Mouse (Mus musculus) left cerebral cortex, adult 6 months (tissue): Measurements from ENCODE around the gene Selenom. TPM values are rescaled to one million over a fixed set of nuclear protein-coding genes. Genes with fewer than 3 reads are reported as not detected.

Experiments
- long read RNA-seq, 2 experiments: library from polyadenylated mRNA; unstranded; transcript quantifications; one replicate each; pipeline ENCODE4 v2.0.0; 2019 to 2020
- polyA plus RNA-seq: library from polyadenylated mRNA; unstranded; fragments of <200 nt; fragmentation: Nextera tagmentation; gene quantifications from 2 replicates; pipeline ENCODE4 v1.2.3, GENCODE M21; 2021

Selenom gene
- 379 and 433 TPM in 2 replicates for polyA plus RNA-seq
- long read RNA-seq, experiment 1, transcript Selenom-201 (5 exons, 707 nt), result major isoform, 79 of 93 reads
- long read RNA-seq, experiment 1, partial matches to known transcripts, result 3 of 93 reads
- long read RNA-seq, experiment 1, other reads (novel, unspliced or antisense), result 7 of 93 reads
- long read RNA-seq, experiment 2, transcript Selenom-201 (5 exons, 707 nt), result major isoform, 267 of 286 reads
- long read RNA-seq, experiment 2, partial matches to known transcripts, result 8 of 286 reads
- long read RNA-seq, experiment 2, other reads (novel, unspliced or antisense), result 10 of 286 reads

GRCm38 (mm10) chr11:3514529-3515054 is at the start of gene Selenom:
TSS of gene Selenom (plus strand) at chr11:3514684.

GRCm38 (mm10) chr11:3487952-3488570 is 26.4 kb upstream of the Selenom start, which contains the start of gene Pla2g3:
TSS of gene Pla2g3 (plus strand) at chr11:3488284.

GRCm38 (mm10) chr11:3540451-3541085 is 26.1 kb downstream of the Selenom start, which contains the start of gene Smtn:
TSS of gene Smtn (minus strand) at chr11:3540612.

Other genes with a start within 250 kb of the Selenom start
- 111 and 143 TPM in 2 replicates for gene Drg1, start 248.3 kb upstream of the Selenom start, polyA plus RNA-seq
- gene Patz1, start 225.8 kb upstream of the Selenom start, polyA plus RNA-seq, result 6.7 and 14.5 TPM in 2 replicates
- gene Pik3ip1, start 184.3 kb upstream of the Selenom start, polyA plus RNA-seq, result 29.7 and 39.9 TPM in 2 replicates
- 25.6 and 32.3 TPM in 2 replicates for gene Limk2, start 105.5 kb upstream of the Selenom start, polyA plus RNA-seq
- gene Rnf185, start 62.3 kb upstream of the Selenom start, polyA plus RNA-seq, result 19.2 and 20.9 TPM in 2 replicates
- gene Pla2g3, start 26.4 kb upstream of the Selenom start, polyA plus RNA-seq, result 0.73 and 0.81 TPM in 2 replicates
- gene Inpp5j, start 9.9 kb upstream of the Selenom start, polyA plus RNA-seq, result 13.9 and 20.3 TPM in 2 replicates
- 1.7 and 1.9 TPM in 2 replicates for gene Smtn, start 25.9 kb downstream of the Selenom start, polyA plus RNA-seq
- 3.9 and 5.5 TPM in 2 replicates for gene Morc2a, start 134.5 kb downstream of the Selenom start, polyA plus RNA-seq